ENCODE assay signal across 15 mouse cellular contexts in the genomic region with DNA sequence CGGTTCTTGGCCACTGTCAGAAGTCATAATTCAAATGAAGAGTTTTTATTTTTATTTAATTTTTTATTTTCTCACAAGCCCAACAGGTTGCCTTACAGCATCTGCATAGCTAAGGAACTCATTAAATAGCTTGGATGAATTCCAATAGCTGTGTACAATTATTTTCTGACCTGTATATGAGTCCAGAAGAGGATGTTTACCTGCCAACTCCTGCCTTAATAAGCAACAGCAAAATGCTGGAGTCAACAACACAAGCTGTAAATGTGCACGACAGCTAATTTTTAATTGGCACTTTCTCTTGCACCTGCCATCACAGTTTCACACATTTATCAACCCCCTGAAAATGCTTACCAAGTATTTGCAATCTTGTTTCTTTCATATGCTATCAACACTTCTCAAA.
"Had no signal": no experiment of that assay in that cellular context is flagged by ENCODE, and none has a peak within 500 bp of the region (broad histone marks: within the 10 kb centered on the region; RNA-seq: fewer than 3 reads in every experiment).

No protein-coding gene starts in this region.

- DNase-seq: retina, postnatal 1 day; right cerebral cortex, adult 18-20 months; right cerebral cortex, postnatal 14 days; right cerebral cortex, postnatal 25 days; right cerebral cortex, postnatal 4 days; spleen, adult 18-20 months; thymus, adult 18-20 months; thymus, adult 2 months; thymus, postnatal 14 days; thymus, postnatal 25 days; thymus, postnatal 36 days; thymus, postnatal 4 days had no signal

- H3K9me3 ChIP-seq: neural tube, embryonic 15.5 days; stomach, embryonic 15.5 days had no signal

- H3K27me3 ChIP-seq: neural tube, embryonic 15.5 days; stomach, embryonic 15.5 days had no signal

- H3K4me3 ChIP-seq: neural tube, embryonic 15.5 days; stomach, embryonic 15.5 days had no signal

- H3K36me3 ChIP-seq: neural tube, embryonic 15.5 days; stomach, embryonic 15.5 days had no signal

- H3K4me2 ChIP-seq: neural tube, embryonic 15.5 days; stomach, embryonic 15.5 days had no signal

- H3K27ac ChIP-seq: neural tube, embryonic 15.5 days; stomach, embryonic 15.5 days; stomach, postnatal 0 days had no signal

- H3K4me1 ChIP-seq: neural tube, embryonic 15.5 days; stomach, embryonic 15.5 days had no signal

- H3K9ac ChIP-seq: neural tube, embryonic 15.5 days; stomach, embryonic 15.5 days had no signal
